Mouse (Mus musculus): ENCODE data around the gene Cfap45. TPM values are rescaled to one million over a fixed set of nuclear protein-coding genes. Genes with fewer than 3 reads are reported as not detected.

Gene Cfap45
- polyA plus RNA-seq, 1 experiment from 2014 or later = 3.8 TPM

DNA sequence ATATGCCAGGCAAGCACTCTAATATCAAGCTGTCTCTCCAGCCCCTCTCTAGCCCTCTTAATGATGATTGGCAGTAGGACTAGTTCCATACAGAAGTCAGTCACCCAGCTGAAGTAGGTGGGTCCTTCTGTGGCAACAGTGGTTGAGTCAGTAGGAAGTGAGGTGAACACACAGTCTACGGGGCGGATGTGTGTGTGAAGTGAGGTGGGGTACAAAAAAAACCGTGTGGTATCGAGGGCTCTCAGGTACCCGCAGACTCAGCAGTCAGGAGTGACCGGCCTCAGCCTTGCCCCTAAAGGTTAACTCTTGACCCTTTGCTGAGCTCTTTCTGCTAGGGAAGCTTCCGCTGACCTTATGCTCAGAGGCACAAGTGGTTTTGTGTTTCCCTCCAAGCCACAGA, 27.9 kb downstream of the Cfap45 start:
- no peak overlapping the region for H3K9ac ChIP-seq (replicated peaks)
- H3K9me3 ChIP-seq (replicated peaks) = no peaks in the 10 kb centered on the region
- no peaks in the 10 kb centered on the region for H3K27me3 ChIP-seq (replicated peaks)
- WGBS = 66% methylated on average over 7 of the region's 7 CpGs
- no peak for ATAC-seq (ENCODE audit: low FRiP score)
- peaks cover 23% of the 10 kb centered on the region for H3K4me1 ChIP-seq
- no peak overlapping the region for H3K4me3 ChIP-seq (replicated peaks)
- no peaks in the 10 kb centered on the region for H3K36me3 ChIP-seq
- H3K4me2 ChIP-seq = no peak overlapping the region
- no peak overlapping the region for H3K27ac ChIP-seq (replicated peaks)

DNA sequence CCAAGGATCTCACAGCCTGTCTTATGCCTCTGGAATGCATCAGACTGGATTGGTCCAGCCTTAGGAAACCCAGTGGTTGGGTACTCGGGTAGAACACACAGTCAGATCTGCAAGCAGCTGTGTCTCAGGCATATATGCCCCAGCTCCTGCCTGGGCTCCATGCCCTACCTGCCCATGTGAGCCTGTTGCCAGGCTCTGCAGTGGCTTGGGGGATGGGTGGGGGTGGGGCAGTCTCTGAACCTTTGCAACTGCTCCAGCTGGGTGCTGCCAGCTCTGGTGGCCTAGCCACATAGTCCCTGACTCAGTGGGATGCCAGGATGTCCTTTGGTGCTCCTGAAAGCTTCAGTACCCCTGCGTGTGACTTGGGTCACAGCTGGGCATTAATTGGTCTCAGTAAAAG, 28.7 kb downstream of the Cfap45 start:
- ATAC-seq (ENCODE audit: low FRiP score) = peak; percentile 19; the same call in 1 of the 2 replicates
- H3K4me3 ChIP-seq (replicated peaks) = no peak overlapping the region
- WGBS = 11% methylated on average over 2 of the region's 2 CpGs

GRCm38 (mm10) chr1:172549717-172550116, 29.1 kb downstream of the Cfap45 start:
- Histone ChIP-seq H3K36me3 (no peaks in the 10 kb centered on the region), H3K4me1 (peaks cover 23% of the 10 kb centered on the region), H3K4me2 (peak overlapping the region; percentile 60), H3K9ac (replicated peaks) (peak overlapping the region; percentile 40; the same call in 1 of the 2 replicates), H3K27me3 (replicated peaks) (no peaks in the 10 kb centered on the region), H3K4me3 (replicated peaks) (peak overlapping the region; percentile 40), H3K27ac (replicated peaks) (peak overlapping the region; percentile 58; the same call in 1 of the 2 replicates), H3K9me3 (replicated peaks) (no peaks in the 10 kb centered on the region)
- WGBS = 6% methylated on average over 8 of the region's 8 CpGs
- ATAC-seq (ENCODE audit: low FRiP score) = peak; percentile 1; the same call in 1 of the 2 replicates

More for the DNA sequence above, 28.7 kb downstream of the Cfap45 start:
- no peaks in the 10 kb centered on the region for H3K9me3 ChIP-seq (replicated peaks)
- peak overlapping the region; percentile 60 for H3K4me2 ChIP-seq
- no peaks in the 10 kb centered on the region for H3K27me3 ChIP-seq (replicated peaks)
- H3K4me1 ChIP-seq = peaks cover 23% of the 10 kb centered on the region
- H3K9ac ChIP-seq (replicated peaks) = no peak overlapping the region
- no peak overlapping the region for H3K27ac ChIP-seq (replicated peaks)
- no peaks in the 10 kb centered on the region for H3K36me3 ChIP-seq

DNA sequence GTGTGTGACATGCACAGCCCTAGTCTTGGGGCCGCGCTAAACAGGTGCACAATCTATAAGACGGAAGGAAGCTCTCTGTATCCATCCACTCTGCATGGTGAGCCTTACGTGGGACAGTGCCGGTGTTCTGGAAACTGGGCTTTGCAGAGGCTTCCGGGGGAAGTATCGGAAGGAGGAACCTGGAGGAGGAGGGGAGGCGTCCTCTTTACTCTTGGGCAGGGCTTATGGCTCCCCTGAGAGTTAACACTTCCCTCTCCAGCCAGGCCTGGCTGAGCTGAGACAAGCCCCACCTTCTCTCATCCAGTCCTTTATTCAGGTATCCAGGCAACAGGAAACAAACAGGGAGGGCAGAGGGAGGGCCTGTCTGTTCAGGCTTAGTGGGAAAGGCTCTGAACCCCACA, 29.9 kb downstream of the Cfap45 start:
- Histone ChIP-seq H3K9me3 (replicated peaks) (no peaks in the 10 kb centered on the region), H3K36me3 (no peaks in the 10 kb centered on the region), H3K9ac (replicated peaks) (peak overlapping the region; percentile 40), H3K4me1 (peaks cover 23% of the 10 kb centered on the region), H3K4me3 (replicated peaks) (peak overlapping the region; percentile 40), H3K4me2 (peak overlapping the region; percentile 60), H3K27me3 (replicated peaks) (no peaks in the 10 kb centered on the region), H3K27ac (replicated peaks) (peak overlapping the region; percentile 58)
- peak; percentile 82 for ATAC-seq (ENCODE audit: low FRiP score)
- 2% methylated on average over 8 of the region's 8 CpGs for WGBS

DNA sequence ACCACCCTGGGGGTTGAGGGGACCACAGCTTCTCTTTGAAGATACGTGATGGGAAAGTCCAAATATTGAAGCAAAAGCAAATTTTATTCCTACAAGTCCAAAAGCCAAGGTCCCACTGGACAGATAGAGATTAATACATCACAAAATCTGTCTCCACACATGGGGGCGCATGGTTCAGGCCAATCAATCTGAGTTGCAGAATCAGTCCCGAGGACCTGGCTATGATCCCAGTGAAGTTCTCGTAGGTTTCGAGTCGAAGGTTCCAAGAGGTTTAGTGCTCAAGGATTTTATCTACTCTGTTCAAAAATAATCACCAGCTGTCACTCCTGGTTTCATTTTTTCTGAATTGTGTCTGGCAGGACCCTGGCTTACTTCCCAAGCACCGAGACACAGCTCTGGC, 30.4 kb downstream of the Cfap45 start:
- H3K4me2 ChIP-seq = peak overlapping the region; percentile 60
- ATAC-seq (ENCODE audit: low FRiP score) = no peak
- H3K27ac ChIP-seq (replicated peaks) = peak overlapping the region; percentile 28; the same call in 1 of the 2 replicates
- 43% methylated on average over 7 of the region's 7 CpGs for WGBS
- peaks cover 23% of the 10 kb centered on the region for H3K4me1 ChIP-seq
- no peaks in the 10 kb centered on the region for H3K36me3 ChIP-seq
- peak overlapping the region; percentile 40 for H3K4me3 ChIP-seq (replicated peaks)
- H3K9me3 ChIP-seq (replicated peaks) = no peaks in the 10 kb centered on the region
- H3K9ac ChIP-seq (replicated peaks) = no peak overlapping the region
- H3K27me3 ChIP-seq (replicated peaks) = no peaks in the 10 kb centered on the region

DNA sequence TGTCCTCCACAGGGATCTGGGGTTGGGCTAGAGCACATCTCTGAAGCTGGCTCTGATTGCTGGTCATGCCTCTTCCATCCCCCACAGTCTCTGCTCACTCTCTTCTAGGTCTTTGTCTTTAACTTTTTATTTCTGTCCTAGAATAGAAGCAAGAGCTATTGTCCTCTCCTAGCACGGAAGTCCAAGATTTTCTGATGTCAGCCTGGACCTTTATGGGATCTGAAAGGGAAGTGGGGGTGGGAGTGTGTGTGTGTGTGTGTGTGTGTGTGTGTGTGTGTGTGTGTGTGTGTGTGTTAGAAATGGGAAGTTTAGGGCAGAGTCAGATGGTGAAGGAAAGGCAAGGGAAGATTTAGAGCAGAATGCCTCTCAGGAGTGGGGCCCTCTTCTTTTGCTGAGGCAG, 32.0 kb downstream of the Cfap45 start:
- Histone ChIP-seq H3K9ac (replicated peaks) (no peak overlapping the region), H3K36me3 (no peaks in the 10 kb centered on the region), H3K4me1 (peaks cover 23% of the 10 kb centered on the region), H3K4me2 (no peak overlapping the region), H3K4me3 (replicated peaks) (no peak overlapping the region), H3K27me3 (replicated peaks) (0 out of 2 replicates have a peak, but pooled peaks cover 2% of the 10 kb centered on the region), H3K27ac (replicated peaks) (no peak overlapping the region), H3K9me3 (replicated peaks) (no peaks in the 10 kb centered on the region)
- ATAC-seq (ENCODE audit: low FRiP score) = no peak
- WGBS = 39% methylated on average over 1 of the region's 1 CpGs

DNA sequence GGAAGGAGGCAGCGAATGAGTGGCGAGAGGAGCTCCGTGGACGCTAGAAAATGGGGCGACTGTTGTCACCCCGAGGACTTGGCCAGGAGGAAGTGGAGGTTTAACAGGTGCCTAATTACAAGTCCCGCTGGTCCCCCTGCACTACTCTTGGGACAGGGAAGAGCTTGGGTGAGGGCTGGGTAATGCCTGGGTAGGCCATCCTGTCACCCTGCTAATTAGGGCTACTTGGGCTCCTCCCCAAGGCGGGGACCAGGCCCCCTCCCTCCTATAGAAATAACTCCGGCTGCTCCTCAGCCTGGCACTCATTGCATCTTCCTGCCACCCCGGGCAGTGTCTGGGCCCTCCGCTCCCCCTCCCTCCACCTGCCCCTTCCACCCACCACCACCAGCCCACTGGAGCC, 35.0 kb downstream of the Cfap45 start, which contains the start of gene Vsig8:
Gene Vsig8 (plus strand): TSS at position 301 of the 400 bp plus-strand sequence.
- ATAC-seq (ENCODE audit: low FRiP score) = no peak
- no peaks in the 10 kb centered on the region for H3K9me3 ChIP-seq (replicated peaks)
- no peak within 1 kb of the TSS for H3K4me3 ChIP-seq (replicated peaks)
- H3K27me3 ChIP-seq (replicated peaks) = peaks cover 2% of the 10 kb centered on the region; the same call in 1 of the 2 replicates
- H3K4me1 ChIP-seq = peaks cover 10% of the 10 kb centered on the region
- H3K9ac ChIP-seq (replicated peaks) = no peak within 1 kb of the TSS
- H3K36me3 ChIP-seq = no peaks in the 10 kb centered on the region
- H3K4me2 ChIP-seq = no peak within 1 kb of the TSS
- 73% methylated on average over 11 of the region's 11 CpGs for WGBS
- H3K27ac ChIP-seq (replicated peaks) = no peak within 1 kb of the TSS

DNA sequence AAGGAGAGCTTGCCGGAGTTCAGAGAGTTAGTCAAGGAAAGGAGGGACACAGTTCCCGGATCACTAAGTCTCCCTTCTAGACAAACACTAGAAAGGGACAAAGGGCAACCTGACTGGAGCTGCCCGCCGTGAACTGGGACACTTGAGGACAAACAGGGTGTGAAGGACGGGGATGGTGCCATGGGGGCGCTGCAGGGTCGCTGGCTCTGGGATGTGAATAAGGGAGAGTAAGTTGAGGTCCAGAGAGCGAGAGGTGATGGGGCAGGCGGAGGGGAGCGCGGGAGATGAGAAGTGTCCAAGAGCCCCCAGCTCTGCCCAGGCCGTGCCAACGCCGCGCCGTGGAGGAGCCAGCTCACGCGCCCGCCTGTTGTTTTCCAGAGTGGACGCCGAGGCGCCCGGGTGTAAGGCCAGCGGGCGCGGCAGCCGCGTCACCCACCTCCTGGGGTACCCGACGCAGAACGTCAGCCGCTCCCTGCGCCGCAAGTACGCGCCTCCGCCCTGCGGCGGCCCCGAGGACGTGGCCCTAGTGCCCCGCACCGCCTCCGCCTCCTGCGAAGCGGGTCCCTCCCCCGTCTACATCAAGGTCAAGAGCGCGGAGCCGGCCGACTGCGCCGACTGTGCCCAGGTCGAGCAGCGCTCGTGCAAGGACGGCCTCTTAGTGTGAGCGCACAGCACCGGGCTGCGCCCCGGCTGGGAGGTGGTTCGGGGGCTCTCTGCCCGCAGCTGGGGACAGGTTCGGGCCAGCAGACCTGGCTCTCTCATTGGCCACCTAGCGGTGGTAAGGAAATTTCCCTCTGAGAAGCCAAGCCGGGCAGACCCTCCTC, 42.3 kb downstream of the Cfap45 start:
- ATAC-seq (ENCODE audit: low FRiP score) = peak; percentile 90
- Histone ChIP-seq H3K9me3 (replicated peaks) (no peaks in the 10 kb centered on the region), H3K4me3 (replicated peaks) (peak overlapping the region; percentile 70), H3K9ac (replicated peaks) (peak overlapping the region; percentile 72), H3K27ac (replicated peaks) (peak overlapping the region; percentile 85), H3K27me3 (replicated peaks) (peaks cover 8% of the 10 kb centered on the region), H3K36me3 (no peaks in the 10 kb centered on the region), H3K4me2 (peak overlapping the region; percentile 91), H3K4me1 (peaks cover 19% of the 10 kb centered on the region)
- WGBS = under 1% methylated on average over 66 of the region's 66 CpGs

- H3K27ac ChIP-seq (replicated peaks) = peak overlapping the region; percentile 85
Measured at GRCm38 (mm10) chr1:172563465-172563828, 42.8 kb downstream of the Cfap45 start.

DNA sequence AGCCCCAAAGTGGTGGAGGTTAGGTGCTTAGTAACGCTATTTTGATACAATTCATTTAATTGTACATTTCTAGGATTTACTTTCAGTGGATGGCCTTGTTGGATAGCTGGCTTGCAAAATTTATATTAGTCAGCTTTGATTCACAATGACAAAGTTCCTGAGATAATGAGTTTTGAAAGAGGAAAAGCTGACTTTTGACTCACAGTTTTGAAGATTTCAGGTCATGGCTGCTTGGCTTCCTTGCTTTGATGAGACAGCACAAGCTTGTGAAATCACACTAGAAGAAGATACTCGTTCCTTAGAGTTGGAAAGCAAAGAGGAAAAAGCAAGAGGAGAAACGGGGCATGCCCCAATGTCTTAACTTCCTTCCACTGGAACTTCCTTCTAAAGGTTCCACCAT, 45.5 kb downstream of the Cfap45 start:
- peaks cover 6% of the 10 kb centered on the region; the same call in 1 of the 2 replicates for H3K27me3 ChIP-seq (replicated peaks)
- no peak overlapping the region for H3K4me2 ChIP-seq
- H3K36me3 ChIP-seq = no peaks in the 10 kb centered on the region
- no peak for ATAC-seq (ENCODE audit: low FRiP score)
- H3K9ac ChIP-seq (replicated peaks) = no peak overlapping the region
- H3K4me3 ChIP-seq (replicated peaks) = no peak overlapping the region
- 76% methylated on average over 3 of the region's 3 CpGs for WGBS
- no peaks in the 10 kb centered on the region for H3K9me3 ChIP-seq (replicated peaks)
- H3K27ac ChIP-seq (replicated peaks) = no peak overlapping the region
- H3K4me1 ChIP-seq = peaks cover 19% of the 10 kb centered on the region

More at GRCm38 (mm10) chr1:172563465-172563828, 42.8 kb downstream of the Cfap45 start:
- peaks cover 19% of the 10 kb centered on the region for H3K4me1 ChIP-seq
- H3K27me3 ChIP-seq (replicated peaks) = peaks cover 8% of the 10 kb centered on the region
- H3K9me3 ChIP-seq (replicated peaks) = no peaks in the 10 kb centered on the region
- under 1% methylated on average over 10 of the region's 10 CpGs for WGBS
- H3K4me2 ChIP-seq = peak overlapping the region; percentile 91
- ATAC-seq (ENCODE audit: low FRiP score) = no peak; the same call in 1 of the 2 replicates
- no peaks in the 10 kb centered on the region for H3K36me3 ChIP-seq
- H3K9ac ChIP-seq (replicated peaks) = peak overlapping the region; percentile 72
- H3K4me3 ChIP-seq (replicated peaks) = peak overlapping the region; percentile 70

DNA sequence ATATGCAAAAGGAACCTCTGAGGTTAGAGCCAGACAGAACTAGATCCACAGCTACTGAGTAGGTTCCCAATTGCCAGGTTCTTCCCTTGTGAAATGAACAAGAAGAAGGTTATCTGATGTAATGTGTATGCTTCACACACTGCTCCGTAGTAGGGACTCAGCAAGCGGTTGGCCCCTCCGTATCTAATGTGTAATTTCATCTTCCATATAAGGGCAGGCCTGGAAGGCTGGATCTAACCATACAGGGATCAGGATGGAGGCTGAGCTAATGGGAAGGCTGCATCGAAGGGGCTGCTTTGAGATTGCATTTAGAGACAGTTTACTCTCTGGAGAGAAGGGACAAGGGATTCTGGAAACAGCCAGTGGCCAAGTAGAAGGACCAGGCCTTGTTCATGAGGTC, 47.2 kb downstream of the Cfap45 start:
- H3K4me3 ChIP-seq (replicated peaks) = no peak overlapping the region
- no peak overlapping the region for H3K27ac ChIP-seq (replicated peaks)
- ATAC-seq (ENCODE audit: low FRiP score) = no peak
- H3K27me3 ChIP-seq (replicated peaks) = 0 out of 2 replicates have a peak, but pooled peaks cover 3% of the 10 kb centered on the region
- 69% methylated on average over 4 of the region's 4 CpGs for WGBS
- H3K4me2 ChIP-seq = no peak overlapping the region
- H3K4me1 ChIP-seq = peaks cover 7% of the 10 kb centered on the region; the same call in 1 of the 2 replicates
- no peaks in the 10 kb centered on the region for H3K36me3 ChIP-seq
- no peaks in the 10 kb centered on the region for H3K9me3 ChIP-seq (replicated peaks)
- no peak overlapping the region for H3K9ac ChIP-seq (replicated peaks)

- Histone ChIP-seq H3K27ac (replicated peaks) (no peak overlapping the region), H3K9me3 (replicated peaks) (no peaks in the 10 kb centered on the region), H3K27me3 (replicated peaks) (no peaks in the 10 kb centered on the region), H3K36me3 (no peaks in the 10 kb centered on the region), H3K4me2 (no peak overlapping the region), H3K9ac (replicated peaks) (no peak overlapping the region), H3K4me3 (replicated peaks) (no peak overlapping the region), H3K4me1 (no peaks in the 10 kb centered on the region)
- 70% methylated on average over 6 of the region's 6 CpGs for WGBS
- ATAC-seq (ENCODE audit: low FRiP score) = no peak
Measured at GRCm38 (mm10) chr1:172580116-172580515, 59.5 kb downstream of the Cfap45 start.
